Mouse (Mus musculus) testis, postnatal 10 days (tissue): ENCODE results near the gene Fgd2.
"Not testable (repeated sequence)": the region's sequence is repeated elsewhere in the genome, so short reads cannot be mapped to it uniquely, and the experiment has no call there.

Experiments
- DNase-seq: peaks from one replicate; pipeline ENCODE4 v3.0.0; 2021; ENCODE audit warnings: low spot score

Gene Fgd2

GRCm38 (mm10) chr17:29336266-29336990 lies 24.3 kb upstream of the Fgd2 start:
- DNase-seq = no peak

- no peak for DNase-seq
Observed at GRCm38 (mm10) chr17:29337979-29338823, 22.5 kb upstream of the Fgd2 start.

- DNase-seq = no peak
Observed at GRCm38 (mm10) chr17:29339170-29339768, 21.4 kb upstream of the Fgd2 start.

- DNase-seq = no peak
Observed at GRCm38 (mm10) chr17:29340406-29341261, 20.1 kb upstream of the Fgd2 start.

GRCm38 (mm10) chr17:29341591-29342003 lies 19.1 kb upstream of the Fgd2 start:
- DNase-seq = no peak

GRCm38 (mm10) chr17:29342010-29342910 lies 18.5 kb upstream of the Fgd2 start:
- DNase-seq = peak; percentile 80

- DNase-seq = no peak
Observed at GRCm38 (mm10) chr17:29343241-29343640, 17.5 kb upstream of the Fgd2 start.

- no peak for DNase-seq
Observed at GRCm38 (mm10) chr17:29345272-29345671, 15.4 kb upstream of the Fgd2 start.

GRCm38 (mm10) chr17:29346496-29347125 lies 14.1 kb upstream of the Fgd2 start:
- no peak for DNase-seq

GRCm38 (mm10) chr17:29347126-29347644 lies 13.5 kb upstream of the Fgd2 start:
- peak; percentile 71 for DNase-seq

GRCm38 (mm10) chr17:29347645-29348256 lies 13.0 kb upstream of the Fgd2 start, which contains the start of gene Mtch1:
Gene Mtch1 (minus strand): TSS chr17:29347934.
- peak; percentile 100 for DNase-seq

- DNase-seq = no peak
Observed at GRCm38 (mm10) chr17:29348996-29349395, 11.7 kb upstream of the Fgd2 start.

- DNase-seq = not testable (repeated sequence)
Observed at GRCm38 (mm10) chr17:29351056-29351455, 9.7 kb upstream of the Fgd2 start.

GRCm38 (mm10) chr17:29355461-29355840 lies 5.3 kb upstream of the Fgd2 start:
- peak; percentile 70 for DNase-seq

GRCm38 (mm10) chr17:29355841-29356478 lies 4.8 kb upstream of the Fgd2 start:
- peak; percentile 90 for DNase-seq

- DNase-seq = peak; percentile 85
Observed at GRCm38 (mm10) chr17:29356479-29356856, 4.2 kb upstream of the Fgd2 start.

- DNase-seq = no peak
Observed at GRCm38 (mm10) chr17:29356882-29357281, 3.8 kb upstream of the Fgd2 start.

GRCm38 (mm10) chr17:29358928-29359327 lies 1.8 kb upstream of the Fgd2 start:
- peak; percentile 36 for DNase-seq
